Mouse (Mus musculus) thymus, postnatal 10 days (tissue): Measurements from ENCODE around the gene Mien1.

Experiments
- DNase-seq, 2 experiments: peaks; one replicate each; pipeline ENCODE4 v3.0.0; 2021; ENCODE audit warnings: low spot score in 2 of 2

Mien1 gene

DNA sequence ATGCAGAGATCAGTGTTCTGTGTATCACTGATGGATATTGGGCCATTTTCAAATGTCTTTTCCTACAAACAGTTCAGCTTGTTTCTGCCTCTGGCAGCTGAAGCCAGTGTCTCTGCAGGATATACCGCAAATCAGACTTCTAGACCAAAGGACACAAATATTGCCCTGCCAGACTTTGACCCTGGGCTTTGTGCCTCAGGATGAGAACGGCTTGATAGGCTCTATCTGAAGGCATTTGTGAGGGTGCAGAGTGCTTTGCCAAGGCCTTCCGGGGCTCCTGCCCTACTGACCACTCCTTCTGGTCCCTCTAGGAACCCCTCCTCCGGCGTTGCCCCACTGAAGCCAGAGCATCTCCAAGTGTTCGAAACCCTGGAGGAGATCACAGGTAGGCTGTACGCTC is 12.2 kb downstream of the Mien1 start:
- no peak for DNase-seq

DNA sequence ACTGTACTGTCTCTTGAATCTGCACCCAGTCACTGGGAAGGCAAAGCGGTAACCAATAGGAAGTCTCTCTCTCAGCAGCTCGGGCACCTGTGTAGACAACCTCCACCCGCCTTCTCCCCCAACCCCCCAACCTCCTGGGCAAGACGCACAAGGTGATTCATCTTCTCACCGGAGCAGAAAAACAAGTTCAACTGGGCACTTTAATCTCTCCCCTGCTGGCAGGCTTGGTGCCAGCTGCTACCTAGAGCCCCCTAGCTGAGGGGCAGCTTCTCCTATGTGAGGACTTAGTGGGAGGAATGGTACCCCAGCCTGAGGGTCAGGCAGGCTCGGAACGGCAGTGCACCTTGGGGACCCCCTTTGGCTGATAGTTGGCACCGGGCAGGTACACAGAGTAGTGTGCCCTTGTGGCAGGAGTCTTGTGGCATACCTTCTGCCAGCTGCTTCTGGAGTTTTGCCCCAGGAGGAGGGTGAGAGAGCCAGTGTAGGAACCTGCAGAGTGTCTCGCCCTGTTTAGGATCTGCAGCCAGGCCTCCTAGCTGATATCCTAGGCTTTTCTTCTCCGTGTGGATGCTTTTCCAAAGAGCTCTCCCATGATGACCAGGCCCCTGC is 19.7 kb downstream of the Mien1 start:
- DNase-seq, result no peak

DNA sequence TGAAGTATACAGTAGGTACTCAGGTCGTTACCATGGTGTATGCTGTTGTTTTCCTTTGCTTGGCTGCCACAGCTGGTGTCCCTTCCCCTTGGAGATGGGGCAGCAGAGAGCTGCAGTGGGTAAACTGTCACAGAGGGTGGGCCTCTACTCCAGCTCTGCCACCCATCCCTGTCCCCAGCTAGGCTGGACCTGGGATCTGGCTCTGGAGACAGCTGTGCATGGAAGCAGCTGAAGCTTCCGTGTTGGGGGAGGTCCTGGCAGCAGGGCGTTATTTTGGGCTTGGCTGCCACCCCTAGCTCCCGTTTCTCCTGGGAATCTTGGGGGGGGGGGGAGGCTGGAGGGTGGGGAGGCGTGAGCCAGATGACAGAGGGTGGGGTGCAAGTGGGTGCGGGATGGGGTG is 20.5 kb downstream of the Mien1 start:
- DNase-seq, result no peak

DNA sequence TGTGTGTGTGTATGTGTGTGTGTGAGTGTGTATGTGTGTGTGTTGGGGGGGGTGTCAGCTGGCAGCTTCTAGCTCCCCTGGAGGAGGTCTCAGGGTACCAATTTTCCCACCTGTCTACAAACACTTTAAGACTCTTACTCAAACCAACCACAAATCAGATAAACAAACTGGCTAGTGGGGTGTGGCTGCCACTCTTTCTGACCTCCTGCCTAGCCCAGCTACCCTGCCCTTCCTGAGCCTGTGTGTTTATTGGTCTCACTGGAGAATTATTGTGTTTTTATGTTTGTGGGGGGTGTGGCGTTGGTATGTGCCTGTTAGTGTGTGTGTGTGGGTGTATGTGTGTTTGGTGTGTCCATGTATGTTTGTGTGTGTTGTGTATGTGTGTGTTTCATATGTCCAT is 21.7 kb downstream of the Mien1 start:
- no peak for DNase-seq

DNA sequence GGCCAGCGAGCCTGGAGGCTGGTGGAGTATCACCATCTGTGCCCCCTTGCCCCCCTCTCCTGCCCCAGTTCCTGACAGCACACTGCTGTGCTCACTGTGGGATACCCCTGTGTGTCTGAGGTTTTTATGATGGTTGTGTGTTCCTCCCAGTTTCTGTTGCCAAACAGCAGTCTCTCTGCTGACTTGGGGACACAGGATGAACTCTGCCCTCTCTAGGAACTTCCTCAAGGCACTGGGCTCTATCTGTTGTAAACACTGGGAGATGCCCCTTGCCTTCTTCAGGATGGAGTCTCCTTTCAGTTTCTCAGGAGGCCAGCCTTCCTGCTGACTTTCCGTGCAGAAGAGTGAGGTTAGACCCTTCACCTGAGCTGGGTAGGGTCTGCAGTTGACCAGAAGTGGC is 24.6 kb downstream of the Mien1 start:
- no peak for DNase-seq

DNA sequence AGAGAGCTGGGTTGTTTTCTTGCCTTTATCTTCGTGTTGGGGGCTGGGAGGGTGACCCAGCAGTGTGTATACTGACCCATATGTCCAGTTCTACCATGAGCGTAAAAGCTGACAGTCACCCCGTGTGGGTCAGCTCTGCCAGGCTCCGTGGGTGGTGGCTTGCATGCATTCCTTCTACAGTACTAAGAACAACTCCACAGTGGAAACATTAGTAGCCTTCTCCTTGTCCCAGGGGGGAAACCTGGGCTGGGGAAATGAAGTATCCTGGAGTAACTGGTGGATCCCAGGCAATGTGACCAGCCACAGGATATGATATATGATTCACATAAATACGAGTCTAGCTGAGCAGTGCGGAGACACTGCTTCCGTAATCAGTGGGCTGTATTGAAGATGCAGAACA is 25.1 kb downstream of the Mien1 start:
- no peak for DNase-seq

DNA sequence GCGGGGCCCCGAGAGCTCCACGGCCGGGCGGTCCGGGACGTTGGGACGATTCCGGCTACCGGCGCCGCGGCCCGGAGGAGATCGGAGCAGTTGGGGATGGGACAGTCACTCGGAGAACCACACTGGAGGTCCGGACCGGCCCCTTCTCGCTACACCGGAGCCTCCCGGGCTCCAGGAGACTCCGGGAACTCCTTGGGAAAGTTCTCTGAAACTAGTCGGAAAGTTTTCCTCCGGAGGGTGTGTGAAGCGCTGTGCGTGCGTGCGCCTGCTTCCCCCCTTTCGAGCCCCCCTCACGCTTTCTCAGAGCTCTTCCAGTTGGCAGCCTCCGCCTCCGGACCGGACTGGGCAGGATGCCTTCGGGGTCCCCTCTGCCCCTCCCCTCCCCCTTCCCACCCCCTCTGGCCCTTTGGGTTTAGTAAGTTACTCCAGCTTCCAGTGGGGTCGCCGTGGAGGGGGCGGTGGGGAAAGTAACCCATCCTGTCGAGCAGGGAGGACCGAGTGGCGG is 25.9 kb downstream of the Mien1 start:
- no peak for DNase-seq

DNA sequence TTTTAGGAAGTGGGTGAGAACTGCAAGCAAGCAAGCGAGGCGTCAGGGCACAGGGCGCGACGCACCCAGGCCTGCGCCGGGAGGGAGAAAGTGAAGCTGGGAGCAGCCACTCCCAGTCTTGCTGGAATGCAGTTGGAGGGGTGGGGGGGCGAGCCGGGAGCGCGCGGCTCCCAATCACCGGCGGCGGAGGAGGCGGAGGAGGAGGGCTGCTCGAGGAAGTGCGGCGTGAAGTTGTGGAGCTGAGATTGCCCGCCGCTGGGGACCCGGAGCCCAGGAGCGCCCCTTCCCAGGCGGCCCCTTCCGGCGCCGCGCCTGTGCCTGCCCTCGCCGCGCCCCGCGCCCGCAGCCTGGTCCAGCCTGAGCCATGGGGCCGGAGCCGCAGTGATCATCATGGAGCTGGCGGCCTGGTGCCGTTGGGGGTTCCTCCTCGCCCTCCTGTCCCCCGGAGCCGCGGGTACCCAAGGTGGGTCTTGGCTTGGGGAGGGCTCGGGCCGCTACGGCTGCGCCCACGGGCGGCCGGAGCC is 26.5 kb downstream of the Mien1 start, which contains the start of gene Erbb2:
Gene Erbb2 (plus strand): TSS at position 198 of the 524 bp plus-strand sequence.
- DNase-seq, result no peak

DNA sequence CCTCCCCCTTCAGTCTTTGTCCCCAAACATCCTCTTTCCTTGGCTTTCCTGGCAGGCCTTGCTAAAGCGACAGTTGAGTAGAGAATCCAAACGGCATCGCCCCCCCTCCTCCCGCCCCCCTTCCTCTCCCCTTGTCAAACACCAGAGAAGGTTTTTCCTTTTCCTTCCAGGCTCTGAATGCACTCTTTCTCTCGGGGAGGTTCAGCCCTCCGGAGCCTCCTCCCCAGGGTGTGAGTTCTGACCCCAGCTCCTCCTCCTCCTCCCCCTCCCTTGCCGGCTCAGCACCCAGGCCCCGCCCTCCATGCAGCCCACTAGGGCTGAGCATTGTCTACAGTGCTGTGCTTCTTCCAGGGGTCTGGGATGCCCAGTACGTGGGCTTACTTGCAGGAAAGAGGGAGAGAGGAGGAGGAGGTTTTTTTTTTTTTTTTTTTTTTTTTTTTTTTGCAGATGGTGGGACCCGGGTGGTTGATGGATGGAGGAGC is 29.4 kb downstream of the Mien1 start:
- DNase-seq, result no peak

DNA sequence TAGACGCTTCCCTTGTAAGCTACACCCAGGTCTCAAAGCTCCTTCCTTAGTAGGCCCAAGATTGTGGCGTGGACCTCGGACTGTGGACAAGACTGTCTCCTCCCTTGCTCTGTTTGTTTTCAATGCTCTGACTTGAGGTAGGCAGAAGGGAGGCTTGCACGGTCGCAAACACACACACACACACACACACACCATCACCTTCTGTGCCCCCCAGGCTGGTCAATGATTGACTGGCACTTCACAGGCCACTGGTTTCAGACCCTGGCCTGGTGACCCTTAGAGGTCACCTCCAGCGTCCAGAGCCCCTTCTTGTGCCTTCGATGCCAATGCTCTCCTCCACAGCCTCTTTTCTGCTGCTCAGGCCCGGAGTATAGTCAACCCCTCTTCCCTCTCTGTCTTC is 29.9 kb downstream of the Mien1 start:
- no peak for DNase-seq

DNA sequence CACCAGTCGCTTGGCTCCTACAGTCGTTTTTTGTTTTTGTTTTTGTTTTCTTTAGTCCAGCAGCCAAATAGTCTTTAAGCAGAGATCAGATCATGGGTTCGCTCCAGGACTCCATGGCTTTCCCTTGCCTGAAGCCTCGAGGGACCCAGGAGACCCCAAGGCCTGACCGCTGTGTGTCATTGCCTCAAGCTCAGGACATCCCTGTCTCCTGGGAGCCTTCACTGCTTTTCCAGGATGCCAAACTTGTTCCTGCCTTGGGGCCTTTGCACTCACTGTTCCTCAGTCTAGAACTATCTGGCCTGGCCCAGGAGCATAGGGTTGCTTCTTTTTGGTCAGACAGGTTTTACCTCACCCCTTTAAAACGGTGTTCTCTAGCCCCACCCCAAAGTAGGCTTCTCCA is 32.2 kb downstream of the Mien1 start:
- no peak for DNase-seq

DNA sequence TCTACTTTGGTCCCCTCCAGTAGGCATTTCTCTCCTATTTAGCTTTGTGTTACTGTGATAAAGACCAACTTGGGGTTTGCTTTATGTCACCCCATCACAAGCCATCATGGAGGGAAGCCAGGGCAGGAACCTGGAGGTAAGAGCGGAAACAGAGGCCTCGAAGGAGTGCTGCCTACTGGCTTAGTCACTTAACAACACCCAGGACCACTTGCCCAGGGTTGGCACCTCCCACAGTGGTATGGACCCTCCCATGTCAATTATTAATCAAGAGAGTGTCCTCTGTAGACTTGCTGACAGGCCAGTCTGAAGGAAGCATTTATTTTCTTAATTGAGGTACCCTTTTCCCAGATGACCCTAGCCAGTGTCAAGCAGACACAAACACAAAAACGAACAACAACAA is 38.0 kb downstream of the Mien1 start:
- no peak for DNase-seq

DNA sequence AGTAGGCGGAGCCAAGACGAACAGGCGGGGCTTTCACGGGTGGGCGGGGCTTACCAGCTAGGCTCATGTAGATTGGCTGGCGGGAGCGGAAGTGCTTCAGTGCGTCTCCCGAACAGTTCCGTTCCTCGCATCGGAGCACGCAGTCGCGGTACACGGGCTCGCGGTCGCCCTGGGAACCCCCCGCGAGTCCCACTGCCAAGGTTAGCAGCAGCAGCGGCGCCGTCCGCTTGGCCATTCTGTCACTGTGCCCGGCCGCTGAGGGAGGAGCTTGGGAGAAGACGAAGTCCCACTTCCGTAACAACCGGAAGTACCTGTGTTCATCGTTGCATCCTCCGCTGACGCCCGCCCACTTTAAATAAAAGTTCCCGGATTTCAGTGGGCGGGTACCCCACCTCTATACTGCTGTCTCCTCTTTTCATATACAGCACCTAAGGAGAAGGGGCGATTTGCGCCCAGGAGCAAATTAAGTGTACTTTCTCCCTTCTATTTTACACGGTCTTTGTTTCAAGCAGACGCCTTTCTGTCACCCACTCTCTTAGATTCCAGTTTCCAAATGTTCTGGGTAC is 38.5 kb downstream of the Mien1 start, which contains the start of gene Pgap3:
Gene Pgap3 (minus strand): TSS at position 330 of the 566 bp plus-strand sequence.
- peak; percentile 78 to 81 for DNase-seq

DNA sequence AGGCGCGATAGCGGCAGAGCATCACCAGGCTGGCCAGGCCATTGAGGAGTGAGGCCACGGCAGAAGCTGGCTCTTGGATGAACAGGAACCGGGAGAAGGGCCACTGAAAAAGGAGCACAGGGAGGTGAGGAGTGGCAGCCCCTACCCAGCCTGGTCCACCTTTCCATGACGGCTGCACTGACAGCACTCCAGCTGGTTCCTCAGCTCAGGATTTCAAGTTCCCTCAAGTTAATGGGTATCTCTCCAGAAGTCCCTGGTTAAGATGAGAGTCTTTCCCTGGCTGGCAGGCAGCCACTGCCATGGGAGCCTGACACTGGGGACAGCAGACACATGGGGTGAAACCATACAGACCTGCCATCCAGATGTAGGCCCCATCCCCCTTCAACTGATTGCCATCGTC is 40.8 kb downstream of the Mien1 start:
- DNase-seq, result no peak

DNA sequence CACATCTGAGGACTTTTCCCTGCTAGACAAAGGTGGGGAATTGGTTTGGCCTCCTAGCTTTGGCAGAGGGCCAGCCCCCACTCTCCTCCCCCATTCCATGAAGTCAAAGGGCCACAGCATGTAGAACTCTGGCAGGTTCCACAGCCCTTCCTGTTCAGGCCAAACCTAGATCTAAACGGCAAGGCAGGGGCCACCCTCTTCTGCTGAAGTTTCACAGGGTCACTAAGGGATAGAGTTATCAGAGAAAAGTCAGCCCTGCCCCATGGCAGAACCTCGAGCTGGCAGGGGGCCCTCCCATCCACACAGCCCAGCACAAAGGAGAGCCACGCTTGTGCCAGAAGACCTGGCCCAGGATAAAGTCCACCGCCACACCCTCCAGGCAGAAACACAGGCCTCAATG is 43.8 kb downstream of the Mien1 start:
- DNase-seq, result no peak

DNA sequence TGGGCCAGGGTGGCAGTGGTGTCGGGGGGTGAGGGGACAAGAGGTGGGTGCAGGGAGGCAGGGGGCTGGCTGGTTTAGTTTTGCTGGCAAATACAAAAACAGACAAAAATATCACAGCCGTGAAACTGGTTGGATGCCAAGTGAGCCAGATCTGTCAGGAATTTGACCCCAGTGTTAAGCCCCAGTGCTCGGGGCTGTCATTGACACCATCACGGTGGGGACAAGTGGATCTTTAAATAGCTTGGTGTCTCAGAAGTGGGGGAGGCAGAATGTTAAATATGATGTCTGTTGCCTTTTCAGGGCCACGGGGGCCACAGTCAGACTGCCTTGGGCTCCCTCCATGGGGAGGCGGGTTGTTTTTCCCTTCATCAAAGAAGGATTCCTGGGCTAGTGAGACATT is 44.5 kb downstream of the Mien1 start:
- DNase-seq, result no peak

DNA sequence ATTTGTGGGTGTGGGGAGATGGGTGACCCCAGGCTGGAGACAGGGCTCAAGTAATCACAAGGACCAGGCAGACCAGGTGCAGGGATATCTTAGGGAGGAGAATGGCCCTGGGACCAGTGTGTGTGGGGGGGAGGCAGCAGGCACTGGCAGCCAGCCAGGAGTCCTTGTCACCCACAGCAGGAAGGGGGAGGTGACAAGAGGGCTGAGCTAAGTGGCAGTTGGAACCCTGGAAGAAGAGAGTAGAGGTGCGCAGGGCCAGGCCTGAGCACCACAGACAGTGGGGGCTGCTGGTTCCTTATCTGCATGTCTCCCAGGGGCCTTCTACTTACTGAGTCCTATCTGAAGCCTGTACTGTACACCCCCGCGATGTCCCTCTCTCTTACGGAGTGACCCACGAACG is 45.5 kb downstream of the Mien1 start:
- DNase-seq, result peak; percentile 81 to 82

DNA sequence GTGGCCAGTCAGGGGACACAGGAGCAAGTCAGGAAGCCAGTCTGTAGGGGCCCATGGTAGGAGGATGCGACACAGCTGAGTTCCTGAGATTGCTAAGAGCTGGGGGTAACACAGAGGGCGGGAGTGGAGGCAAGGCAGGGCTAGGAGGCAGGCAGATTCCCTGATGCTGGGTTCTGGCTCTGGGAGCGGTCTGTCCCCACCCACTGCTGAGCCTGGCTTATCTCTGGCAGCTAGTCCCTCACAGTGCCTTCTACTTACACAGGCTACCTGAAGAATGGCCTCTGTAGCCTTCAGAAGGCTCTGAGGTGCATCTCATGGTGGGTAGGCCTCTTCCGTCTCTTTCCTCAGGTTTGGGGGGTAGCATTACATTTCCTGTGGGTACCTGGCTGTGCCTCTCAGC is 46.1 kb downstream of the Mien1 start:
- DNase-seq, result no peak

DNA sequence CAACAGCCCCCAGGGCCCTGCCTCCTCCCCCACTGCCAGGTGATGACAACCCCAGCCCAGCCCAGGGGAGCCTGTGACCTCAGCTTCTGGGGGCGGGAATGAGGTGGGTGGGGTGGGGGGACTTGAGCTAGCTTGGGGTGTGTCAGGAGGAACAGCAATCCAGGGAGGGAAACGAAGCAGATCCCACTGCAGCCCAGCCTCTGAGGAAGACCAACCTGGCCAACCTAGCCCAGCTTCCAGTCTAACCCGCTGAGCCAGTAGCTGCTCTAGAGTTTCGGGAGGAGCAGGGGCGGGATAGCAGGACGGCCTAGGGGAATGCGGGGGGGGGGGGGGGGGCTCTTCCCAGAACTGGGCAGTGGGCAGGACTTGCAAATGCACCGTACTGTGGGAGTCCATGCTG is 46.8 kb downstream of the Mien1 start:
- no peak for DNase-seq

DNA sequence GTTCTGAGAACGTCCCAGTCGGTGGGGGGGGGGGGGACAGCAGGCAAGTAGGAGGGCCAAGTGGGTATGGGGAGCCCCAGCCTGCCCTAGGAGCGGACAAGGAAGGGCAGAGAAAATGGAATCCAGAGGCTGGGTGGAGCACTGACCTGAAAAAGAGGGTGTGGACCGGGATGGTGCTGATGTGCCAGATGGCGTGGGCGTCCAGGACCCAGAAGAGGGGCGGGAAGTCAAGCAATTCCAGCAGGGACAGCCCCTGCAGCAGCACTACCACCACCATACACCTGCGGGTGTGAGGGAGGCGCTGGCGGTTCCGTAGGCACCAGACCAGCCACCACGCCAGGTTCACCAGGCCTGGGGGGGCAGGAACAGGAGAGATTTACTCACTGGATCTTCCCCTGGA is 48.6 kb downstream of the Mien1 start:
- no peak for DNase-seq

DNA sequence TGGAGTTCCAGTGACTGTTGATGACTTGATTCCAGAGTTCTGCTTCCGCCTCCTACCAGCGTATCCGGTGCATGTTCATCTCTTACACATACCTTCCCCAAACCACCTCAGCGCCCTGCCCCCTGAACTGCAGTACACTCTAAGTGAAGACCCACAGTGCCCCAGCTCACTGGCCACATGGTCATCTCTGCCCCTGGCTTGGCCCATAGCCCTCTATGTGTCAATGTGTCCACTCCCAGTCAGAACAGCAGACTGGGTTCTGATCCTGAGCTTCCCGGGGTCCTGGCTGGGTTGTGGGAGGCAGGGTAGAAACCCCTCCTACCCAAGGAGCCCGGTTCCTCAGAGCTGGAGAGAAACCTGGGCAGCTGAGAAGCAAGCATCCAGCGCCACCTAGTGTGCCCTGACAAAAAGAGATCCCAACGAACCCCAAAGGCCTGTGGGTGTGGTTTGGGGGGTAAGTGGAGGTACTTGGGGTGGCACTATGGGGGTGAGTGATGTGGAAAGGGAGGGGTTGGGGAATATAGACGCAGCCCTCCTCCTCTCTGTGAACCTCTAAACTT is 49.5 kb downstream of the Mien1 start:
- DNase-seq, result peak; percentile 63 to 73

DNA sequence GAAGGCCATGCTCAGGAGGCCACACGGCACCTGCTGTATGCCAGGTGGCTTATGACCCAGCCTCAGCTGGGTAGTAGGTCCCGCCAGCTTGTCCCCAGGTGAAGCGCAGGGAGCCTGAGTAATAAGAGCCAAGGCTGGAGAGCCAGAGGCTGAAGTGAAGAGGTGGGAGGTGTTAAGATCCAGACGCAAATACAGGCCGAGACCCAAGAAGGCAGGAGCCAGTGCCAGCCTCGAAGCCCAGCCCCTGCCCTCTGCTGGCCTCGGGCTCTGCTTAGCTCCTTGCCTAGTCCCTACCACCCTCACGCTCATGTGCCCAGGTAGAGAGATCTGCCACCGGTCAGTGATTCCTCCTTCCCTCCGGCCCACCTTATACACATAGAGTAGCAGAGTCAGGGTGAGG is 50.5 kb downstream of the Mien1 start:
- no peak for DNase-seq
